Mouse (Mus musculus) heart, adult 2 months (tissue): ENCODE data around the gene Tex19.1.

Source experiments
- CTCF ChIP-seq: fragments of 200-600 bp; IDR thresholded peaks from 2 replicates; pipeline ENCODE4 v1.8.1; 2022; ENCODE audit warnings: antibody characterized with exemption, mild to moderate bottlenecking, moderate library complexity
- EP300 ChIP-seq: fragments of 200-500 bp; IDR thresholded peaks from 2 replicates; pipeline ENCODE4 v1.6.1; 2011; ENCODE audit warnings: low read depth, low read length, control low read depth; ENCODE audit not compliant: insufficient read depth
- POLR2A ChIP-seq: fragments of 200-500 bp; IDR thresholded peaks from 2 replicates; pipeline ENCODE4 v1.6.1; 2011; ENCODE audit warnings: mild to moderate bottlenecking, low read depth, low read length, control low read depth; ENCODE audit not compliant: insufficient read depth

GRCm38 (mm10) chr11:121121151-121121550 lies 24.8 kb upstream of the Tex19.1 start:
- TF ChIP-seq POLR2A (no peak), CTCF (no peak), EP300 (no peak)
